31 mouse cellular contexts compared by ENCODE assay signal in the genomic region with DNA sequence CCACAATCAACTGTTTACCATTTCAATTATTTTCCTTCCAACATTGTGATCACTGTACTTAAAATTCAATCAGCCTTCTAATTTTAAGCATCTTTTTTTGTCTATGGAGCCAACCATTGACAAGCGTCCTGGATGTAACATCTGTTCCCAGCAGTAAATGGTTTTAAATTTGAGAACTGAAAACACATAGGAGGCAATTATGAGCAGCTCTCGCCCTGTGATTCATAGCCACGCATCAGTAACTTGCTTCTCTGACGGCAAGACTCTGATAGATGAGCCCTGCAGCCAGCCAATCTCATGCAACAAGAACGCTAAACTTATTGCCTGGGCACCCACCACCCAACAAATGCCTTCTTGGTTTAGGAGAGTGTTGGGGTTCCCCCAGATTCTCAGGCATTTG.
DNase-seq lines count a peak whose midpoint lies in the region; ATAC-seq and TF ChIP-seq lines count a peak whose summit lies in the region.
"Had no signal": no experiment of that assay in that cellular context is flagged by ENCODE, and none has a peak within 500 bp of the region (broad histone marks: within the 10 kb centered on the region; RNA-seq: fewer than 3 reads in every experiment).

No protein-coding gene starts in this region.

- whole genome bisulfite sequencing in forebrain, embryonic 14.5 days: 69% methylated on average over 5 of the region's 5 CpGs
- WGBS in forebrain, embryonic 13.5 days: 74% methylated on average over 5 of the region's 5 CpGs
- WGBS in forebrain, postnatal 0 days: 46% methylated on average over 5 of the region's 5 CpGs
- WGBS in forebrain, embryonic 12.5 days: 78% methylated on average over 5 of the region's 5 CpGs

- 0 out of 2 replicates have a peak, but pooled peaks have one; percentile 12 for ATAC-seq in forebrain, embryonic 14.5 days
- ATAC-seq in forebrain, embryonic 13.5 days: no peak
- peak; percentile 43 for ATAC-seq in forebrain, postnatal 0 days
- no peak for ATAC-seq in forebrain, embryonic 12.5 days (ENCODE audit: low FRiP score)
- ATAC-seq: hindbrain, postnatal 0 days; inflammation-experienced regulatory T-cells, adult 6 months; intestine, embryonic 16.5 days; Patski had no signal

- H3K27me3 ChIP-seq in forebrain, embryonic 14.5 days (replicated peaks; ENCODE audit: control insufficient read depth, insufficient read depth, low read length): no peaks in the 10 kb centered on the region
- H3K27me3 ChIP-seq in forebrain, embryonic 13.5 days: no peaks in the 10 kb centered on the region
- no peaks in the 10 kb centered on the region for H3K27me3 ChIP-seq in forebrain, postnatal 0 days (ENCODE audit: insufficient read depth, low read length)
- H3K27me3 ChIP-seq in forebrain, embryonic 12.5 days: no peaks in the 10 kb centered on the region
- H3K27me3 ChIP-seq: CH12.LX; embryonic facial prominence, embryonic 12.5 days; embryonic facial prominence, embryonic 15.5 days; heart, embryonic 13.5 days had no signal

- TF ChIP-seq CTCF in forebrain, postnatal 0 days (IDR thresholded peaks at IDR 0.05; ENCODE audit: low read depth): no peak
- TF ChIP-seq CTCF in brain, embryonic 14.5 days (IDR thresholded peaks at IDR 0.05; ENCODE audit: borderline replicate concordance, extremely low read depth, insufficient read depth, insufficient read length): no peak
- no peak for TF ChIP-seq CTCF in gastrocnemius, adult 2 months (IDR thresholded peaks at IDR 0.05)

- no peaks in the 10 kb centered on the region for H3K36me3 ChIP-seq in forebrain, embryonic 14.5 days (ENCODE audit: control insufficient read depth, insufficient read depth, low read length)
- no peaks in the 10 kb centered on the region for H3K36me3 ChIP-seq in forebrain, embryonic 13.5 days (ENCODE audit: poor library complexity, severe bottlenecking)
- H3K36me3 ChIP-seq in forebrain, postnatal 0 days (ENCODE audit: insufficient read depth): no peaks in the 10 kb centered on the region
- no peaks in the 10 kb centered on the region for H3K36me3 ChIP-seq in forebrain, embryonic 12.5 days (replicated peaks)
- H3K36me3 ChIP-seq: embryonic facial prominence, embryonic 12.5 days; embryonic facial prominence, embryonic 15.5 days; G1E; heart, embryonic 10.5 days; heart, embryonic 13.5 days had no signal

- intact Hi-C loops in left cerebral cortex, postnatal 25 days (cut with DNase I): no loop called here
- intact Hi-C loops in gastrocnemius, adult 2 months (cut with DNase I): no loop called here

- no peak overlapping the region for H3K27ac ChIP-seq in forebrain, embryonic 14.5 days (ENCODE audit: low read depth, low read length)
- no peak overlapping the region for H3K27ac ChIP-seq in forebrain, embryonic 13.5 days
- no peak overlapping the region for H3K27ac ChIP-seq in forebrain, postnatal 0 days (ENCODE audit: low read depth, low read length)
- no peak overlapping the region for H3K27ac ChIP-seq in forebrain, embryonic 12.5 days
- no peak overlapping the region for H3K27ac ChIP-seq in gastrocnemius, adult 2 months
- H3K27ac ChIP-seq: embryonic facial prominence, embryonic 12.5 days; embryonic facial prominence, embryonic 15.5 days; heart, adult 2 months; heart, embryonic 10.5 days; heart, embryonic 13.5 days; hindbrain, embryonic 14.5 days; hindbrain, postnatal 0 days had no signal

- no peak overlapping the region for H3K4me3 ChIP-seq in forebrain, embryonic 14.5 days (ENCODE audit: low read depth, low read length)
- H3K4me3 ChIP-seq in forebrain, embryonic 13.5 days: no peak overlapping the region
- H3K4me3 ChIP-seq in forebrain, postnatal 0 days (ENCODE audit: low read depth, low read length): no peak overlapping the region
- H3K4me3 ChIP-seq in forebrain, embryonic 12.5 days (replicated peaks): no peak overlapping the region
- no peak overlapping the region for H3K4me3 ChIP-seq in gastrocnemius, adult 2 months
- H3K4me3 ChIP-seq: embryonic facial prominence, embryonic 12.5 days; embryonic facial prominence, embryonic 15.5 days; heart, adult 2 months; heart, embryonic 10.5 days; heart, embryonic 13.5 days had no signal

- TF ChIP-seq POLR2A in brain, embryonic 14.5 days (IDR thresholded peaks at IDR 0.05; ENCODE audit: borderline replicate concordance, extremely low read depth, insufficient read depth, insufficient read length, poor library complexity, severe bottlenecking): no peak

- no peaks in the 10 kb centered on the region for H3K9me3 ChIP-seq in forebrain, embryonic 14.5 days (replicated peaks; ENCODE audit: control insufficient read depth, low read length)
- no peaks in the 10 kb centered on the region for H3K9me3 ChIP-seq in forebrain, embryonic 13.5 days (replicated peaks)
- no peaks in the 10 kb centered on the region for H3K9me3 ChIP-seq in forebrain, postnatal 0 days (ENCODE audit: low read length)
- H3K9me3 ChIP-seq in forebrain, embryonic 12.5 days: no peaks in the 10 kb centered on the region
- H3K9me3 ChIP-seq: embryonic facial prominence, embryonic 12.5 days; embryonic facial prominence, embryonic 15.5 days; G1E; heart, embryonic 10.5 days; heart, embryonic 13.5 days had no signal

- H3K4me2 ChIP-seq in forebrain, embryonic 14.5 days (ENCODE audit: low read length): no peak overlapping the region
- no peak overlapping the region for H3K4me2 ChIP-seq in forebrain, embryonic 13.5 days
- no peak overlapping the region for H3K4me2 ChIP-seq in forebrain, postnatal 0 days (ENCODE audit: low read depth)
- H3K4me2 ChIP-seq in forebrain, embryonic 12.5 days: no peak overlapping the region
- H3K4me2 ChIP-seq: embryonic facial prominence, embryonic 12.5 days; embryonic facial prominence, embryonic 15.5 days; heart, embryonic 13.5 days; hindbrain, embryonic 14.5 days had no signal

- H3K9ac ChIP-seq in forebrain, embryonic 14.5 days (ENCODE audit: low read length): no peak overlapping the region
- H3K9ac ChIP-seq in forebrain, embryonic 13.5 days: no peak overlapping the region
- H3K9ac ChIP-seq in forebrain, postnatal 0 days: no peak overlapping the region
- H3K9ac ChIP-seq in forebrain, embryonic 12.5 days: no peak overlapping the region
- H3K9ac ChIP-seq: embryonic facial prominence, embryonic 12.5 days; embryonic facial prominence, embryonic 15.5 days; heart, embryonic 13.5 days; hindbrain, embryonic 14.5 days had no signal

- peak; percentile 41 for DNase-seq in forebrain, embryonic 14.5 days (ENCODE audit: low spot score)
- no peak for DNase-seq in forebrain, postnatal 0 days
- peak; percentile 30 to 45 for DNase-seq in left cerebral cortex, postnatal 25 days (ENCODE audit: low spot score in 2 of 2)
- DNase-seq in left cerebral cortex, adult 18-20 months (ENCODE audit: low spot score in 2 of 2): no peak
- peak; percentile 49 for DNase-seq in brain, embryonic 14.5 days (ENCODE audit: low read depth)
- no peak for DNase-seq in gastrocnemius, adult 2 months
- DNase-seq: adrenal gland, postnatal 10 days; adrenal gland, postnatal 36 days; B cell, adult 2 months; cerebellum, adult 18-20 months; cerebellum, adult 9-10 months; cerebellum, postnatal 14 days; gastrocnemius, postnatal 10 days; gastrocnemius, postnatal 36 days; heart, adult 2 months; heart, postnatal 14 days; heart, postnatal 4 days; kidney, adult 18-20 months had no signal

- H3K4me1 ChIP-seq in forebrain, embryonic 14.5 days (ENCODE audit: control insufficient read depth, insufficient read depth, low read length): no peaks in the 10 kb centered on the region
- H3K4me1 ChIP-seq in forebrain, embryonic 13.5 days: 0 out of 2 replicates have a peak, but pooled peaks cover 4% of the 10 kb centered on the region
- H3K4me1 ChIP-seq in forebrain, postnatal 0 days (ENCODE audit: insufficient read depth): no peaks in the 10 kb centered on the region
- no peaks in the 10 kb centered on the region for H3K4me1 ChIP-seq in forebrain, embryonic 12.5 days
- H3K4me1 ChIP-seq: embryonic facial prominence, embryonic 12.5 days; embryonic facial prominence, embryonic 15.5 days had no signal

Comparison
In these comparisons a context has a peak if more than half of its experiments do, and no peak if none do; other contexts are left out.
1. ATAC-seq: peak in forebrain, embryonic 14.5 days (single experiment) and forebrain, postnatal 0 days (single experiment); none in forebrain, embryonic 13.5 days (single experiment) and forebrain, embryonic 12.5 days (single experiment).
2. DNase-seq: peak in forebrain, embryonic 14.5 days (single experiment), left cerebral cortex, postnatal 25 days (2 of 2) and brain, embryonic 14.5 days (single experiment); none in forebrain, postnatal 0 days (single experiment), left cerebral cortex, adult 18-20 months (0 of 2) and gastrocnemius, adult 2 months (single experiment).